Mouse (Mus musculus) myocyte (in vitro differentiated cells): ENCODE data around the gene Junb. TPM values are rescaled to one million over a fixed set of nuclear protein-coding genes. Genes with fewer than 3 reads are reported as not detected.
A peak's percentile ranks its signal among the peaks of the same experiment; 100 is the strongest.

ENCODE experiments used
- H3K27me3 ChIP-seq: one replicate; pipeline ENCODE4 v1.6.1; 2011; ENCODE audit not compliant: control insufficient read depth, insufficient read depth, insufficient read length
- H3K36me3 ChIP-seq: one replicate; pipeline ENCODE4 v1.6.1; 2011; ENCODE audit not compliant: control insufficient read depth, insufficient read depth
- H3K4me2 ChIP-seq: one replicate; pipeline ENCODE4 v1.6.1; 2011; ENCODE audit warnings: low read depth, control low read depth
- H3K4me3 ChIP-seq: one replicate; pipeline ENCODE4 v1.5.1; 2011; ENCODE audit warnings: mild to moderate bottlenecking, control low read depth, moderate library complexity
- H3K79me2 ChIP-seq: one replicate; pipeline ENCODE4 v1.6.1; 2011; ENCODE audit not compliant: control insufficient read depth, insufficient read depth
- H3ac ChIP-seq: one replicate; pipeline ENCODE4 v1.6.1; 2011; ENCODE audit not compliant: control insufficient read depth, insufficient read length
- CEBPB ChIP-seq: IDR thresholded peaks from 2 replicates; pipeline ENCODE4 v1.6.1; 2011; ENCODE audit warnings: mild to moderate bottlenecking, moderate library complexity; ENCODE audit not compliant: poor library complexity, insufficient read depth, severe bottlenecking
- E2F4 ChIP-seq: IDR thresholded peaks from one replicate; pipeline ENCODE4 v1.6.1; 2011; ENCODE audit warnings: mild to moderate bottlenecking, control low read depth, moderate library complexity; ENCODE audit not compliant: insufficient read depth
- MAX ChIP-seq: IDR thresholded peaks from one replicate; pipeline ENCODE4 v1.6.1; 2011; ENCODE audit warnings: low read depth, mild to moderate bottlenecking, control low read depth
- MYOD1 ChIP-seq, 3 experiments: IDR thresholded peaks; one replicate each; pipeline ENCODE4 v1.6.1; 2011; ENCODE audit warnings: control low read depth in 2 of 3, low read depth in 2 of 3, mild to moderate bottlenecking in 2 of 3, moderate library complexity in 1 of 3; ENCODE audit not compliant: insufficient read length in 2 of 3, control insufficient read depth in 1 of 3
- MYOG ChIP-seq, 3 experiments: IDR thresholded peaks; one replicate each; pipeline ENCODE4 v1.6.1; 2011; ENCODE audit warnings: control low read depth in 2 of 3, low read depth in 2 of 3, mild to moderate bottlenecking in 2 of 3; ENCODE audit not compliant: insufficient read length in 2 of 3, control insufficient read depth in 1 of 3, insufficient read depth in 1 of 3
- POLR2A ChIP-seq: IDR thresholded peaks from one replicate; pipeline ENCODE4 v1.6.1; 2011; ENCODE audit warnings: low read depth, mild to moderate bottlenecking, control low read depth, moderate library complexity; ENCODE audit not compliant: insufficient read length
- POLR2AphosphoS2 ChIP-seq: IDR thresholded peaks from one replicate; pipeline ENCODE4 v1.6.1; 2011; ENCODE audit warnings: low read depth, control low read depth; ENCODE audit not compliant: insufficient read length
- REST ChIP-seq: IDR thresholded peaks from one replicate; pipeline ENCODE4 v1.6.1; 2011; ENCODE audit warnings: mild to moderate bottlenecking, control low read depth, moderate library complexity; ENCODE audit not compliant: insufficient read depth, insufficient read length
- SRF ChIP-seq: IDR thresholded peaks from one replicate; pipeline ENCODE4 v1.6.1; 2011; ENCODE audit warnings: low read depth; ENCODE audit not compliant: control insufficient read depth, insufficient read length
- TCF12 ChIP-seq: IDR thresholded peaks from one replicate; pipeline ENCODE4 v1.6.1; 2011; ENCODE audit warnings: mild to moderate bottlenecking, control low read depth; ENCODE audit not compliant: poor library complexity, insufficient read depth, severe bottlenecking
- TCF3 ChIP-seq: IDR thresholded peaks from one replicate; pipeline ENCODE4 v1.6.1; 2011; ENCODE audit warnings: low read depth, control low read depth; ENCODE audit not compliant: insufficient read length
- USF1 ChIP-seq: IDR thresholded peaks from one replicate; pipeline ENCODE4 v1.6.1; 2011; ENCODE audit warnings: low read depth, mild to moderate bottlenecking, control low read depth, moderate library complexity
- polyA plus RNA-seq: library from polyadenylated mRNA; unstranded; fragments of >200 nt; fragmentation: generic; extraction: Trizol; gene quantifications from one replicate; pipeline ENCODE4 v1.2.1, GENCODE M21; 2012; ENCODE audit warnings: missing spikeins

The Junb gene
- polyA plus RNA-seq, 1 experiment, result 140 TPM

GRCm38 (mm10) chr8:84981644-84982498, 3.4 kb upstream of the Junb start:
- H3K79me2 ChIP-seq, result peaks cover 15% of the 10 kb centered on the region
- peak overlapping the region; percentile 62 for H3K4me2 ChIP-seq
- peak in 1 of 3 experiments; percentile 59 for TF ChIP-seq MYOG (IDR thresholded peaks at IDR 0.05; ENCODE audit: control insufficient read depth in 1 of 3, insufficient read depth in 1 of 3, insufficient read length in 2 of 3, low read depth in 2 of 3)
- TF ChIP-seq SRF, result no peak
- no peak for TF ChIP-seq E2F4
- peak; percentile 59 for TF ChIP-seq POLR2AphosphoS2
- peak; percentile 11 for TF ChIP-seq POLR2A
- no peak for TF ChIP-seq CEBPB
- peak in 1 of 3 experiments; percentile 50 for TF ChIP-seq MYOD1 (IDR thresholded peaks at IDR 0.05; ENCODE audit: control insufficient read depth in 1 of 3, insufficient read length in 2 of 3, low read depth in 2 of 3)
- no peak overlapping the region for H3K4me3 ChIP-seq
- no peak overlapping the region for H3ac ChIP-seq
- H3K27me3 ChIP-seq, result no peaks in the 10 kb centered on the region
- no peaks in the 10 kb centered on the region for H3K36me3 ChIP-seq

- Histone ChIP-seq H3K36me3 (no peaks in the 10 kb centered on the region), H3ac (peak overlapping the region; percentile 9), H3K27me3 (no peaks in the 10 kb centered on the region), H3K4me2 (peak overlapping the region; percentile 95), H3K79me2 (peaks cover 18% of the 10 kb centered on the region), H3K4me3 (peak overlapping the region; percentile 92)
- TF ChIP-seq POLR2A (peak; percentile 79), MYOD1 (IDR thresholded peaks at IDR 0.05; ENCODE audit: control insufficient read depth in 1 of 3, insufficient read length in 2 of 3, low read depth in 2 of 3) (peak in 2 of 3 experiments; percentile 90 to 98), USF1 (peak; percentile 14), SRF (no peak), POLR2AphosphoS2 (peak; percentile 83), TCF3 (peak; percentile 79), TCF12 (peak; percentile 45), MYOG (IDR thresholded peaks at IDR 0.05; ENCODE audit: control insufficient read depth in 1 of 3, insufficient read depth in 1 of 3, insufficient read length in 2 of 3, low read depth in 2 of 3) (peak; percentile 35 to 99 (median 98)), REST (no peak), MAX (no peak), CEBPB (no peak), E2F4 (no peak)
Measured at GRCm38 (mm10) chr8:84980622-84981358, 2.3 kb upstream of the Junb start.

GRCm38 (mm10) chr8:84979599-84980421, 1.3 kb upstream of the Junb start:
- Histone ChIP-seq H3ac (peak overlapping the region; percentile 9), H3K36me3 (no peaks in the 10 kb centered on the region), H3K4me2 (peak overlapping the region; percentile 95), H3K4me3 (peak overlapping the region; percentile 92), H3K27me3 (no peaks in the 10 kb centered on the region), H3K79me2 (peaks cover 18% of the 10 kb centered on the region)
- TF ChIP-seq CEBPB (peak; percentile 59; the same call in 1 of the 2 replicates), POLR2AphosphoS2 (peak; percentile 53), POLR2A (peak; percentile 71), MYOD1 (IDR thresholded peaks at IDR 0.05; ENCODE audit: control insufficient read depth in 1 of 3, insufficient read length in 2 of 3, low read depth in 2 of 3) (no peak), SRF (peak; percentile 95), TCF3 (no peak)

- Histone ChIP-seq H3K4me2 (peak overlapping the region; percentile 99), H3K4me3 (peak overlapping the region; percentile 92), H3K36me3 (peaks cover 5% of the 10 kb centered on the region), H3ac (peak overlapping the region; percentile 64), H3K27me3 (no peaks in the 10 kb centered on the region), H3K79me2 (peaks cover 18% of the 10 kb centered on the region)
- TF ChIP-seq MAX, result no peak
- TF ChIP-seq POLR2A, result peak; percentile 74
- peak; percentile 86 for TF ChIP-seq POLR2AphosphoS2
- peak in 1 of 3 experiments; percentile 44 for TF ChIP-seq MYOG (IDR thresholded peaks at IDR 0.05; ENCODE audit: control insufficient read depth in 1 of 3, insufficient read depth in 1 of 3, insufficient read length in 2 of 3, low read depth in 2 of 3)
- no peak for TF ChIP-seq TCF12
- no peak for TF ChIP-seq TCF3
- TF ChIP-seq REST, result no peak
- TF ChIP-seq SRF, result peak; percentile 7
- no peak for TF ChIP-seq CEBPB
- TF ChIP-seq USF1, result peak; percentile 36
- no peak for TF ChIP-seq E2F4
- TF ChIP-seq MYOD1 (IDR thresholded peaks at IDR 0.05; ENCODE audit: control insufficient read depth in 1 of 3, insufficient read length in 2 of 3, low read depth in 2 of 3), result peak in 2 of 3 experiments; percentile 1 to 61
Measured at GRCm38 (mm10) chr8:84977435-84978247, 877 bp downstream of the Junb start.
